Mouse (Mus musculus): Measurements from ENCODE around the gene Wdfy3. TPM values are rescaled to one million over a fixed set of nuclear protein-coding genes. Genes with fewer than 3 reads are reported as not detected.
A peak's percentile ranks its signal among the peaks of the same experiment; 100 is the strongest.
"Not testable (repeated sequence)": the region's sequence is repeated elsewhere in the genome, so short reads cannot be mapped to it uniquely, and the experiment has no call there.

The Wdfy3 gene
- polyA plus RNA-seq (2015; fragmentation: Nextera tagmentation; extraction: Ambion mirVana) = 4.9 and 5.4 TPM in 2 replicates

DNA sequence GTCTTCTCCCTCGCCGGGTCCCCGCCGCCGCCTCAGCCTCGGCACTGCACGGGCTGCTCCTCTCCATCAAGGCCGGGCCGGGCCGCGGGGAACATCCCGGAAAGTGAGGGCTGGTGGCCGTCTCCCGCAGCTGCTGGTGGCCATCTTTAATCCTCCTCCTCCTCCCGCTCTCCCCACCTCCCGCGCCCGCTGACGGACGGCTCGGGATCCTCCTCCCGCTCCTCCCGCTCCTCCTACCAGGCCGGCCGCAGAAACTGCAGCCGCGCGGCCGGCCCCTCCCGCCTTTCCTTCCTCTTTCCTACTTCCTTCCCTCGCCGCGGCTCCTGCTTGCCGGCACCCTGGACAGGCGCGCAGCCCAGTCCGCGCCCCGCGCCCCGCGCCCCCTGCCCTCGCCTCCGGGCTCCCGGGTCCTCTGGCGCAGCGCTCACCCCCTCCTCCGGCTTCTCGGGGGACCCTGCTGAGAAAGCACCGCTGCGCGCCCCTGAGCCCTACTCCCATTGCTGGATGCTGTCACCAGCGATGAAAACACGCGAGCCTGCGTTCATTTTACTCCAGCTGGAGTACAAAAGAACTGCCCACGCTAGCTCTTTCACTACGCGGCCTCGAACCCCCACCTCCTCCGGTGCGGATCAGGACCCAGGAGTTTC is at the start of gene Wdfy3:
Gene Wdfy3, minus strand, starts transcription at position 155 of the 647 bp plus-strand sequence.
- peak; percentile 94 for ATAC-seq (ENCODE audit: low FRiP score, low TSS enrichment)
- Histone ChIP-seq H3K9ac (ENCODE audit: low read length) (peak within 1 kb of the TSS; percentile 98), H3K36me3 (ENCODE audit: control insufficient read depth, insufficient read depth, low read length) (no peaks in the 10 kb centered on the region), H3K4me1 (replicated peaks; ENCODE audit: control insufficient read depth, insufficient read depth) (no peaks in the 10 kb centered on the region), H3K4me3 (ENCODE audit: low read depth, low read length) (peak within 1 kb of the TSS; percentile 95), H3K4me2 (replicated peaks; ENCODE audit: low read depth) (peak within 1 kb of the TSS; percentile 82), H3K27ac (replicated peaks) (peak within 1 kb of the TSS; percentile 95), H3K9me3 (ENCODE audit: control insufficient read depth, low read length) (no peaks in the 10 kb centered on the region), H3K27me3 (ENCODE audit: control insufficient read depth, insufficient read depth, low read length) (no peaks in the 10 kb centered on the region)
- DNase-seq (ENCODE audit: low spot score) = peak; percentile 91
- 1% methylated on average over 44 of the region's 62 CpGs for WGBS
- no peak for TF ChIP-seq EP300 (optimal IDR thresholded peaks at IDR 0.05)
- peak; percentile 47 for TF ChIP-seq CTCF (IDR thresholded peaks at IDR 0.05; ENCODE audit: low read depth)

DNA sequence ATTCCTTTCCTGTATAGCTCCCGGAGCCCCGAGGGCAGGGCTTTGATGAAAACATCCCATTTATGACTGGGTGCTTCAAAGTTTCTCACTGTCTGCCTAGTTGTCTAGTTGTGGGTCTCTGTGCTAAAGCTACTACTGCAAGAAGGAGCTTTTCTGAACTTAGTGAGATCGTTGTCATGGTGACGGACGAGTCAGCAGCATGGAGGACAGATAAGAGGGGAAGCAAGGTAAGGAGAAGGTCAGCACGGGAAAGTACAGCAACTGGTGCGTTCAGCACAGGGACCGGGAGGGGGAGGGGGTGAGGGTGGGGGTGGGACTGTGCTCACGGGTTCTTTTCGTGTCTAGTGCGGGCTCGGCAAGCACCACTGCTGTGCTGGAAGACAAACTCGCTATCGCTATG is 43.3 kb upstream of the Wdfy3 start:
- peak overlapping the region; percentile 27 for H3K4me2 ChIP-seq (replicated peaks; ENCODE audit: low read depth)
- DNase-seq (ENCODE audit: low spot score) (peak; percentile 18), ATAC-seq (ENCODE audit: low FRiP score, low TSS enrichment) (no peak)
- H3K4me3 ChIP-seq (ENCODE audit: low read depth, low read length) = no peak overlapping the region; the same call in 1 of the 2 replicates
- H3K9me3 ChIP-seq (ENCODE audit: control insufficient read depth, low read length) = no peaks in the 10 kb centered on the region
- no peaks in the 10 kb centered on the region for H3K36me3 ChIP-seq (ENCODE audit: control insufficient read depth, insufficient read depth, low read length)
- TF ChIP-seq EP300 (optimal IDR thresholded peaks at IDR 0.05) = no peak
- no peak for TF ChIP-seq CTCF (IDR thresholded peaks at IDR 0.05; ENCODE audit: low read depth)
- 24% methylated on average over 14 of the region's 14 CpGs for WGBS
- no peak overlapping the region for H3K9ac ChIP-seq (ENCODE audit: low read length)
- H3K4me1 ChIP-seq (replicated peaks; ENCODE audit: control insufficient read depth, insufficient read depth) = no peaks in the 10 kb centered on the region
- no peaks in the 10 kb centered on the region for H3K27me3 ChIP-seq (ENCODE audit: control insufficient read depth, insufficient read depth, low read length)
- no peak overlapping the region for H3K27ac ChIP-seq (replicated peaks)

DNA sequence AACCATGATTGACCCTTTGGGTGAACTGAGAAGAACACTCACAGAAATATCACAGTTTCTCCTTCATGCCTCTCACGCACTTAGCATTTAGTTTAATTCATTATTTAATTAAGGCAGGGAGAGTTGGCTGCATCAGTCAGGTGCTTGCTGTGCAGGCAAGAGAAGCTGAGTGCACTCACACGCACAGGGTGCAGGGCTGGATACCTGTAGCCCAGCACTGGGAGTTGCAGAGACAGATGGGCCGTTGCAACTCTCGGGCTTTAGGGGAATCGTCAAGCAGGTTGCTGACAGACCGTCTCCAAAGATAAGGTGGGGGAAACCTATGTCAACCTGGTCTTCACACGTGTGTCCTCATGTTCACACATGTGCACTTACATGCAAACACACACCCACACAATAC is 42.3 kb upstream of the Wdfy3 start:
- Histone ChIP-seq H3K27ac (replicated peaks) (no peak overlapping the region), H3K4me2 (replicated peaks; ENCODE audit: low read depth) (no peak overlapping the region), H3K4me3 (ENCODE audit: low read depth, low read length) (no peak overlapping the region), H3K27me3 (ENCODE audit: control insufficient read depth, insufficient read depth, low read length) (no peaks in the 10 kb centered on the region), H3K36me3 (ENCODE audit: control insufficient read depth, insufficient read depth, low read length) (no peaks in the 10 kb centered on the region), H3K4me1 (replicated peaks; ENCODE audit: control insufficient read depth, insufficient read depth) (no peaks in the 10 kb centered on the region), H3K9me3 (ENCODE audit: control insufficient read depth, low read length) (no peaks in the 10 kb centered on the region), H3K9ac (ENCODE audit: low read length) (no peak overlapping the region)
- DNase-seq (ENCODE audit: low spot score) (no peak), ATAC-seq (ENCODE audit: low FRiP score, low TSS enrichment) (no peak)
- 82% methylated on average over 7 of the region's 7 CpGs for WGBS
- no peak for TF ChIP-seq EP300 (optimal IDR thresholded peaks at IDR 0.05)
- TF ChIP-seq CTCF (IDR thresholded peaks at IDR 0.05; ENCODE audit: low read depth) = no peak

DNA sequence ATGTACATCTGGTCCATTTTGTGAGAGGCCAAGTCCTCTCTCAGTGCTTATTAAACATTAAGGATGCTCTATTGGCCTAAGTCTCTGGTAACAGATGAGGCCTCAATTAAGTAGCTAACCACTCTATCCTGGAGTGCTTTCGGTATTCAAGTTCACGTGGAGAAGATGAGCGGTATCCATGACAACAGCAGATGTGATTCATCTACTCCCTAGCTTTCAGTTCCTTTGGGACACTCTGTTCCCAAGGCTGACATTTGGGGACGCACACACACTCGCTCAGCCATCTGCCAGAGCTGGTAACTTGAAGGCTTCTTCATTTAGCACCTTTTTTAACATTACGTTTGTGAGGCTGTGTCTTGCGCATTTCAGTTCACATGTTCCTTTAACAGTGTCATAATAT is 40.3 kb upstream of the Wdfy3 start:
- 81% methylated on average over 7 of the region's 7 CpGs for WGBS
- DNase-seq (ENCODE audit: low spot score) = no peak
- ATAC-seq (ENCODE audit: low FRiP score, low TSS enrichment) = no peak
- H3K4me2 ChIP-seq (replicated peaks; ENCODE audit: low read depth) = no peak overlapping the region
- H3K27ac ChIP-seq (replicated peaks) = no peak overlapping the region
- H3K9ac ChIP-seq (ENCODE audit: low read length) = no peak overlapping the region
- TF ChIP-seq CTCF (IDR thresholded peaks at IDR 0.05; ENCODE audit: low read depth) (no peak), EP300 (optimal IDR thresholded peaks at IDR 0.05) (no peak)
- H3K4me3 ChIP-seq (ENCODE audit: low read depth, low read length) = no peak overlapping the region
- no peaks in the 10 kb centered on the region for H3K36me3 ChIP-seq (ENCODE audit: control insufficient read depth, insufficient read depth, low read length)
- H3K9me3 ChIP-seq (ENCODE audit: control insufficient read depth, low read length) = no peaks in the 10 kb centered on the region
- no peaks in the 10 kb centered on the region for H3K27me3 ChIP-seq (ENCODE audit: control insufficient read depth, insufficient read depth, low read length)
- H3K4me1 ChIP-seq (replicated peaks; ENCODE audit: control insufficient read depth, insufficient read depth) = no peaks in the 10 kb centered on the region

DNA sequence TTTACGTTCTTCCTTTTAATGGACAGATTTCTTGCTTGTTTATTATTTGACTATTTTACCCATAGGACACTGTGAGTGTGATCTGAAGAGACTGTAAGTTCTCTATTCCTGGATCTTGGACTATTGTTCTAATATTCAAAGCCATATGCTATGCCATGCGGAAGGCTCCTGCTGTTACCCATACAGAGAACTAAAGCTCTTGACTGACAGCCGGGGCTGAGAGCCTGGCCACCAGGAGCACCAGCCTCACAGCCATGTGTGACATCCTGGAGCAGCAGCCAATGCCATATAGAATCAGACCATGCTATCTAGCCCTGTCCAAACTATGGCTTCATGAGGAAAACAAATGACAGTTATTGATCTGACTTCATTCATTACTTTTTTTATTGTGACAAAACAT is 36.2 kb upstream of the Wdfy3 start:
- no peaks in the 10 kb centered on the region for H3K36me3 ChIP-seq (ENCODE audit: control insufficient read depth, insufficient read depth, low read length)
- ATAC-seq (ENCODE audit: low FRiP score, low TSS enrichment) (no peak), DNase-seq (ENCODE audit: low spot score) (no peak)
- H3K9me3 ChIP-seq (ENCODE audit: control insufficient read depth, low read length) = no peaks in the 10 kb centered on the region
- 76% methylated on average over 3 of the region's 3 CpGs for WGBS
- TF ChIP-seq CTCF (IDR thresholded peaks at IDR 0.05; ENCODE audit: low read depth) = no peak
- no peak for TF ChIP-seq EP300 (optimal IDR thresholded peaks at IDR 0.05)
- no peak overlapping the region for H3K27ac ChIP-seq (replicated peaks)
- no peaks in the 10 kb centered on the region for H3K4me1 ChIP-seq (replicated peaks; ENCODE audit: control insufficient read depth, insufficient read depth)
- H3K4me2 ChIP-seq (replicated peaks; ENCODE audit: low read depth) = no peak overlapping the region
- no peak overlapping the region for H3K4me3 ChIP-seq (ENCODE audit: low read depth, low read length)
- no peaks in the 10 kb centered on the region for H3K27me3 ChIP-seq (ENCODE audit: control insufficient read depth, insufficient read depth, low read length)
- no peak overlapping the region for H3K9ac ChIP-seq (ENCODE audit: low read length)

DNA sequence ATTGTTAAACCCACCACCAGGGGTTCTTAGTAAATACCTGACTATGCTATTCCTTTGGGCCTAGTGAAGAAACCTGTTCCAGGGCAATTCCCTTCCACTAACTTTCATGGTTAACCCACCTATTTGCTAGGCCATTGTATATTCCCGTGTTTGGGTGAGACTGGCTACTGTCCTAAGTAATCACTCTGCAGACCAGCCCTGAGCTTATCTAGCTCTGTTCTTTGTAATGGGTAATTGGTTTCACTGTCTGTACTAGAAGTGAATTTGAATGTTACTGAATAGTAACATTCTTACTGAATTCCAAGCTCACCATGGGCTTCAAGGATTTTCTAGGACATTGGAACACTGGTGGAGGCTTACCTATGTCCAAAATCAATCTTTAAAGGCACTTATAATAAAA is 32.1 kb upstream of the Wdfy3 start:
- not testable (repeated sequence) for DNase-seq (ENCODE audit: low spot score); H3K9me3 ChIP-seq (ENCODE audit: control insufficient read depth, low read length); H3K4me1 ChIP-seq (replicated peaks; ENCODE audit: control insufficient read depth, insufficient read depth); H3K4me3 ChIP-seq (ENCODE audit: low read depth, low read length); H3K27ac ChIP-seq (replicated peaks); ATAC-seq (ENCODE audit: low FRiP score, low TSS enrichment); H3K36me3 ChIP-seq (ENCODE audit: control insufficient read depth, insufficient read depth, low read length); H3K4me2 ChIP-seq (replicated peaks; ENCODE audit: low read depth); H3K27me3 ChIP-seq (ENCODE audit: control insufficient read depth, insufficient read depth, low read length); H3K9ac ChIP-seq (ENCODE audit: low read length)
- WGBS = 76% methylated on average over 1 of the region's 1 CpGs

All from stomach, postnatal 0 days (tissue).